Comparison of ENCODE assay signal across 10 mouse cellular contexts in genomic region chr8:89007114-89007513, GRCm38 (mm10). TPM values are rescaled to one million over a fixed set of nuclear protein-coding genes. Genes with fewer than 3 reads are reported as not detected.
DNase-seq lines count a peak whose midpoint lies in the region; ATAC-seq lines count a peak whose summit lies in the region.
"Had no signal": no experiment of that assay in that cellular context is flagged by ENCODE, and none has a peak within 500 bp of the region (broad histone marks: within the 10 kb centered on the region; RNA-seq: fewer than 3 reads in every experiment).

No protein-coding gene starts in this region.

- H3K4me3 ChIP-seq in heart, embryonic 14.5 days (ENCODE audit: control insufficient read depth in 1 of 2, insufficient read depth in 1 of 2, low read depth in 1 of 2, low read length in 2 of 2) = peak overlapping the region in 1 of 2 experiments; percentile 53; a peak in 3 of 4 replicates
- H3K4me3 ChIP-seq in forebrain, embryonic 14.5 days (ENCODE audit: low read depth, low read length) = peak overlapping the region; percentile 51
- peak overlapping the region; percentile 58 for H3K4me3 ChIP-seq in limb, embryonic 10.5 days
- peak overlapping the region; percentile 50 for H3K4me3 ChIP-seq in neural tube, embryonic 13.5 days

- no peak for ATAC-seq in heart, embryonic 14.5 days (ENCODE audit: insufficient number of reproducible peaks, insufficient read depth, low FRiP score, low read depth)
- ATAC-seq in forebrain, embryonic 14.5 days = peak; percentile 58
- peak; percentile 71 for ATAC-seq in neural tube, embryonic 13.5 days (ENCODE audit: low read depth)

- no peak overlapping the region for H3K9ac ChIP-seq in heart, embryonic 14.5 days (ENCODE audit: low read length)
- peak overlapping the region; percentile 73; the same call in 1 of the 2 replicates for H3K9ac ChIP-seq in forebrain, embryonic 14.5 days (ENCODE audit: low read length)
- peak overlapping the region; percentile 31 for H3K9ac ChIP-seq in neural tube, embryonic 13.5 days

- no peak overlapping the region for H3K27ac ChIP-seq in heart, embryonic 14.5 days (replicated peaks in 1 of 2; ENCODE audit: control insufficient read depth in 1 of 2, insufficient read depth in 1 of 2, low read depth in 2 of 2, low read length in 2 of 2)
- H3K27ac ChIP-seq in forebrain, embryonic 14.5 days (ENCODE audit: low read depth, low read length) = no peak overlapping the region
- H3K27ac ChIP-seq in limb, embryonic 10.5 days = no peak overlapping the region
- H3K27ac ChIP-seq in neural tube, embryonic 13.5 days (replicated peaks) = peak overlapping the region; percentile 23; the same call in 1 of the 2 replicates

- H3K4me1 ChIP-seq in heart, embryonic 14.5 days (ENCODE audit: control insufficient read depth in 2 of 2, insufficient read depth in 2 of 2, low read length in 2 of 2) = peaks cover 2 to 7% of the 10 kb centered on the region in 2 experiments; a peak in 1 of 4 replicates
- H3K4me1 ChIP-seq in forebrain, embryonic 14.5 days (ENCODE audit: control insufficient read depth, insufficient read depth, low read length) = peaks cover 6% of the 10 kb centered on the region; the same call in 1 of the 2 replicates
- peaks cover 36% of the 10 kb centered on the region for H3K4me1 ChIP-seq in limb, embryonic 10.5 days
- peaks cover 31% of the 10 kb centered on the region for H3K4me1 ChIP-seq in neural tube, embryonic 13.5 days (replicated peaks)

- peak overlapping the region; percentile 98 for H3K4me2 ChIP-seq in heart, embryonic 14.5 days (ENCODE audit: low read length)
- peak overlapping the region; percentile 92 for H3K4me2 ChIP-seq in forebrain, embryonic 14.5 days (ENCODE audit: low read length)
- H3K4me2 ChIP-seq in neural tube, embryonic 13.5 days = peak overlapping the region; percentile 91

- H3K36me3 ChIP-seq in heart, embryonic 14.5 days (ENCODE audit: control insufficient read depth, insufficient read depth, low read length) = no peaks in the 10 kb centered on the region
- no peaks in the 10 kb centered on the region for H3K36me3 ChIP-seq in forebrain, embryonic 14.5 days (ENCODE audit: control insufficient read depth, insufficient read depth, low read length)
- H3K36me3 ChIP-seq in limb, embryonic 10.5 days = no peaks in the 10 kb centered on the region
- H3K36me3 ChIP-seq in neural tube, embryonic 13.5 days = no peaks in the 10 kb centered on the region

- 3% methylated on average over 8 of the region's 8 CpGs for WGBS in heart, embryonic 14.5 days
- 0% methylated on average over 8 of the region's 8 CpGs for WGBS in forebrain, embryonic 14.5 days
- WGBS in limb, embryonic 10.5 days = 0% methylated on average over 8 of the region's 8 CpGs
- under 1% methylated on average over 8 of the region's 8 CpGs for WGBS in neural tube, embryonic 13.5 days

- no peak for DNase-seq in heart, postnatal 10 days
- peak; percentile 62 for DNase-seq in forebrain, embryonic 14.5 days (ENCODE audit: low spot score)
- DNase-seq in limb, embryonic 10.5 days (ENCODE audit: low spot score) = peak; percentile 56
- no peak for DNase-seq in left cerebral cortex, postnatal 25 days (ENCODE audit: low spot score in 2 of 2)
- DNase-seq in ovary, postnatal 36 days (ENCODE audit: low spot score) = no peak
- DNase-seq in left cerebral cortex, postnatal 4 days = no peak
- DNase-seq: B cell, adult 2 months; gastrocnemius, postnatal 36 days had no signal

- intact Hi-C loops in heart, postnatal 10 days (cut with DNase I) = no loop called here
- intact Hi-C loops in left cerebral cortex, postnatal 25 days (cut with DNase I) = loop anchor here (2.0 kb wide), 1 partner anchor 38 kb away; the partner anchor contains the start of gene Sall1
- intact Hi-C loops in left cerebral cortex, postnatal 4 days (cut with DNase I) = no loop called here

- H3K27me3 ChIP-seq in heart, embryonic 14.5 days (ENCODE audit: control insufficient read depth, insufficient read depth, low read length) = peaks cover 32% of the 10 kb centered on the region
- no peaks in the 10 kb centered on the region for H3K27me3 ChIP-seq in forebrain, embryonic 14.5 days (replicated peaks; ENCODE audit: control insufficient read depth, insufficient read depth, low read length)
- H3K27me3 ChIP-seq in limb, embryonic 10.5 days (ENCODE audit: low read depth, poor library complexity, severe bottlenecking) = peaks cover 64% of the 10 kb centered on the region
- peaks cover 15% of the 10 kb centered on the region for H3K27me3 ChIP-seq in neural tube, embryonic 13.5 days

- H3K9me3 ChIP-seq in heart, embryonic 14.5 days (ENCODE audit: control insufficient read depth, low read length) = no peaks in the 10 kb centered on the region
- H3K9me3 ChIP-seq in forebrain, embryonic 14.5 days (replicated peaks; ENCODE audit: control insufficient read depth, low read length) = no peaks in the 10 kb centered on the region
- no peaks in the 10 kb centered on the region for H3K9me3 ChIP-seq in limb, embryonic 10.5 days (replicated peaks)
- H3K9me3 ChIP-seq in neural tube, embryonic 13.5 days = no peaks in the 10 kb centered on the region

RNA-seq across cellular contexts. Expression of gene Sall1, which starts 36.8 kb away (rescaled TPM):
- 4.7 and 5.1 TPM in 2 replicates for polyA plus RNA-seq in heart, embryonic 14.5 days (2014; fragmentation: Nextera tagmentation; extraction: Ambion mirVana)
- 1 to 10 TPM; 2.0 to 2.8 TPM for total RNA-seq in heart, postnatal 10 days (2021)
- polyA plus RNA-seq in forebrain, embryonic 14.5 days (2014; fragmentation: Nextera tagmentation; extraction: Ambion mirVana) = 14.8 and 16.0 TPM in 2 replicates
- polyA plus RNA-seq in limb, embryonic 10.5 days (2016; fragmentation: Nextera tagmentation; extraction: Ambion mirVana) = 12.8 and 18.3 TPM in 2 replicates
- polyA plus RNA-seq in neural tube, embryonic 13.5 days (2015; fragmentation: Nextera tagmentation; extraction: Ambion mirVana) = 17.1 and 17.2 TPM in 2 replicates
- total RNA-seq in left cerebral cortex, postnatal 25 days (2021) = 10 to 100 TPM; 11.7 to 13.0 TPM
- total RNA-seq in left cerebral cortex, postnatal 4 days (2021) = 10 to 100 TPM; 13.4 to 15.0 TPM
- total RNA-seq: gastrocnemius, postnatal 36 days had no signal

Comparison
In these comparisons a context has a peak if more than half of its experiments do, and no peak if none do; other contexts are left out.
1. DNase-seq: peak in forebrain, embryonic 14.5 days (single experiment) and limb, embryonic 10.5 days (single experiment); none in heart, postnatal 10 days (0 of 2), left cerebral cortex, postnatal 25 days (0 of 2), ovary, postnatal 36 days (single experiment) and left cerebral cortex, postnatal 4 days (single experiment).
2. Peak in every context shown above with its lines, with median percentiles within 50 percentile points of each other: H3K4me2 ChIP-seq.